Mouse (Mus musculus) cortical plate, adult 2 months (tissue): Measurements from ENCODE around the gene Tomm7.

Experiments
- CTCF ChIP-seq: fragments of 200-500 bp; IDR thresholded peaks from 2 replicates; pipeline ENCODE4 v1.5.1; 2011; ENCODE audit warnings: mild to moderate bottlenecking, control low read depth, low read length; ENCODE audit not compliant: insufficient read depth; ENCODE audit errors: extremely low read depth
- POLR2A ChIP-seq: fragments of 200-500 bp; IDR thresholded peaks from 2 replicates; pipeline ENCODE4 v1.6.1; 2011; ENCODE audit warnings: mild to moderate bottlenecking, low read length, control low read depth; ENCODE audit not compliant: insufficient read depth; ENCODE audit errors: extremely low read depth

DNA sequence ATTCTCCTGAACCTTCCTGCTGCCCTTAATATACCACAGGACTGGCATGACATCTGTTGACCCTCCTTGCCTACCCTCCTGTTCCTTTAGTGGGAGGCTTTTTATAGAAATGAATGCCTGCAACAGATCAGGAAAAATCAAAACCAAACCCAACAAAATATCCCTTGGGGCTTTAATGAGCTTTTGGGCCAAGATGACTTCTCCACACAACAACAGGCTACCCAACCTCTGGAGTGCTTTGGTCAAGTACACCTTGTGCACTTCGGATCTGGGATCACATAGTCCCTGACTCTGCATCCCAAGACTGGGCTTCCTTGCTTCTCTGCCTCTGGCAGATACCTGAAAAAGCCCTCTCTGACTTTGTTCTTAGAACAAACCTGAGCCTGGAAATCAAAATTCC lies 12.2 kb upstream of the Tomm7 start:
- TF ChIP-seq CTCF: no peak
- no peak for TF ChIP-seq POLR2A
